Mouse (Mus musculus) regulatory T cell (primary cell): ENCODE results near the gene Dbx2.

Experiments used
- in situ Hi-C: fragments of 300-600 bp; cut with MboI, MseI; formaldehyde crosslinking; loops from one replicate; pipeline ENCODE4 v1.15.1; 2025; ENCODE audit warnings: high pct_unique_total_duplicates

Gene Dbx2

GRCm38 (mm10) chr15:95655860-95656259 is at the start of gene Dbx2:
Dbx2 (minus strand) TSS chr15:95655960.
- in situ Hi-C loops, result no loop called here

- in situ Hi-C loops, result no loop called here
Observed at GRCm38 (mm10) chr15:95702206-95702605, 46.4 kb upstream of the Dbx2 start.

- in situ Hi-C loops, result no loop called here
Observed at GRCm38 (mm10) chr15:95701573-95701972, 45.8 kb upstream of the Dbx2 start.

- in situ Hi-C loops, result no loop called here
Observed at GRCm38 (mm10) chr15:95699371-95699770, 43.6 kb upstream of the Dbx2 start.

- in situ Hi-C loops, result no loop called here
Observed at GRCm38 (mm10) chr15:95693759-95694158, 38.0 kb upstream of the Dbx2 start.

GRCm38 (mm10) chr15:95691594-95691993 is 35.8 kb upstream of the Dbx2 start:
- in situ Hi-C loops, result no loop called here

GRCm38 (mm10) chr15:95691129-95691528 is 35.4 kb upstream of the Dbx2 start:
- in situ Hi-C loops, result no loop called here

- in situ Hi-C loops, result no loop called here
Observed at GRCm38 (mm10) chr15:95682620-95683019, 26.9 kb upstream of the Dbx2 start.

- in situ Hi-C loops, result no loop called here
Observed at GRCm38 (mm10) chr15:95675645-95676044, 19.9 kb upstream of the Dbx2 start.

- in situ Hi-C loops, result no loop called here
Observed at GRCm38 (mm10) chr15:95675176-95675575, 19.4 kb upstream of the Dbx2 start.

GRCm38 (mm10) chr15:95667209-95667608 is 11.4 kb upstream of the Dbx2 start:
- in situ Hi-C loops, result no loop called here

- in situ Hi-C loops, result no loop called here
Observed at GRCm38 (mm10) chr15:95665002-95665401, 9.2 kb upstream of the Dbx2 start.

GRCm38 (mm10) chr15:95661718-95662117 is 6.0 kb upstream of the Dbx2 start:
- in situ Hi-C loops, result no loop called here

- in situ Hi-C loops, result no loop called here
Observed at GRCm38 (mm10) chr15:95660368-95660767, 4.6 kb upstream of the Dbx2 start.

GRCm38 (mm10) chr15:95654211-95654897 is 1.4 kb downstream of the Dbx2 start:
- in situ Hi-C loops, result no loop called here

GRCm38 (mm10) chr15:95653812-95654210 is 1.9 kb downstream of the Dbx2 start:
- in situ Hi-C loops, result no loop called here

GRCm38 (mm10) chr15:95652898-95653707 is 2.7 kb downstream of the Dbx2 start:
- in situ Hi-C loops, result no loop called here

- in situ Hi-C loops, result no loop called here
Observed at GRCm38 (mm10) chr15:95651824-95652223, 3.9 kb downstream of the Dbx2 start.

- in situ Hi-C loops, result no loop called here
Observed at GRCm38 (mm10) chr15:95643505-95644029, 12.2 kb downstream of the Dbx2 start.

- in situ Hi-C loops, result no loop called here
Observed at GRCm38 (mm10) chr15:95640347-95640746, 15.4 kb downstream of the Dbx2 start.

GRCm38 (mm10) chr15:95639829-95640134 is 16.0 kb downstream of the Dbx2 start:
- in situ Hi-C loops, result no loop called here

- in situ Hi-C loops, result no loop called here
Observed at GRCm38 (mm10) chr15:95639115-95639828, 16.5 kb downstream of the Dbx2 start.
